ENCODE assay signal across 16 mouse cellular contexts in genomic region chr7:67716213-67716878, GRCm38 (mm10). TPM values are rescaled to one million over a fixed set of nuclear protein-coding genes. Genes with fewer than 3 reads are reported as not detected.
A peak's percentile ranks its signal among the peaks of the same experiment; 100 is the strongest.
DNase-seq lines count a peak whose midpoint lies in the region; ATAC-seq lines count a peak whose summit lies in the region.
"Had no signal": no experiment of that assay in that cellular context is flagged by ENCODE, and none has a peak within 500 bp of the region (broad histone marks: within the 10 kb centered on the region; RNA-seq: fewer than 3 reads in every experiment).

No protein-coding gene starts in this region.

- no peak overlapping the region for H3K4me2 ChIP-seq in midbrain, embryonic 14.5 days (ENCODE audit: low read length)
- H3K4me2 ChIP-seq in hindbrain, embryonic 16.5 days (ENCODE audit: low read length), result no peak overlapping the region
- H3K4me2 ChIP-seq in stomach, embryonic 16.5 days (ENCODE audit: low read depth, low read length), result no peak overlapping the region
- H3K4me2 ChIP-seq: limb, embryonic 15.5 days; neural tube, embryonic 15.5 days had no signal

- H3K27me3 ChIP-seq in heart, embryonic 10.5 days (ENCODE audit: insufficient read depth, poor library complexity, severe bottlenecking), result no peaks in the 10 kb centered on the region
- no peaks in the 10 kb centered on the region for H3K27me3 ChIP-seq in midbrain, embryonic 10.5 days (ENCODE audit: low read depth, poor library complexity, severe bottlenecking)
- no peaks in the 10 kb centered on the region for H3K27me3 ChIP-seq in midbrain, embryonic 14.5 days (ENCODE audit: control insufficient read depth, insufficient read depth, low read length)
- H3K27me3 ChIP-seq in hindbrain, embryonic 16.5 days (replicated peaks; ENCODE audit: control insufficient read depth, insufficient read depth, low read length), result no peaks in the 10 kb centered on the region
- H3K27me3 ChIP-seq in stomach, embryonic 16.5 days (ENCODE audit: control insufficient read depth, insufficient read depth, low read length), result no peaks in the 10 kb centered on the region
- H3K27me3 ChIP-seq: limb, embryonic 15.5 days; neural tube, embryonic 15.5 days had no signal

- H3K36me3 ChIP-seq in heart, embryonic 10.5 days, result peaks cover 40% of the 10 kb centered on the region
- peaks cover 74% of the 10 kb centered on the region for H3K36me3 ChIP-seq in midbrain, embryonic 10.5 days
- H3K36me3 ChIP-seq in midbrain, embryonic 14.5 days (ENCODE audit: control insufficient read depth, insufficient read depth, low read length), result peaks cover 3% of the 10 kb centered on the region; the same call in 1 of the 2 replicates
- H3K36me3 ChIP-seq in hindbrain, embryonic 16.5 days (ENCODE audit: control insufficient read depth, insufficient read depth, low read length), result 0 out of 2 replicates have a peak, but pooled peaks cover 2% of the 10 kb centered on the region
- peaks cover 15% of the 10 kb centered on the region for H3K36me3 ChIP-seq in stomach, embryonic 16.5 days (ENCODE audit: control insufficient read depth, insufficient read depth, low read length)
- H3K36me3 ChIP-seq: neural tube, embryonic 15.5 days had no signal

- H3K9me3 ChIP-seq in heart, embryonic 10.5 days, result no peaks in the 10 kb centered on the region
- no peaks in the 10 kb centered on the region for H3K9me3 ChIP-seq in midbrain, embryonic 10.5 days (replicated peaks)
- H3K9me3 ChIP-seq in midbrain, embryonic 14.5 days (ENCODE audit: control insufficient read depth, low read length), result peaks cover 7% of the 10 kb centered on the region; the same call in 1 of the 2 replicates
- H3K9me3 ChIP-seq in hindbrain, embryonic 16.5 days (ENCODE audit: control insufficient read depth, low read length), result 0 out of 2 replicates have a peak, but pooled peaks cover 4% of the 10 kb centered on the region
- no peaks in the 10 kb centered on the region for H3K9me3 ChIP-seq in stomach, embryonic 16.5 days (replicated peaks; ENCODE audit: control insufficient read depth, low read length)
- H3K9me3 ChIP-seq: limb, embryonic 15.5 days; neural tube, embryonic 15.5 days had no signal

- H3K4me1 ChIP-seq in heart, embryonic 10.5 days, result peaks cover 46% of the 10 kb centered on the region
- peaks cover 22% of the 10 kb centered on the region for H3K4me1 ChIP-seq in midbrain, embryonic 10.5 days
- H3K4me1 ChIP-seq in midbrain, embryonic 14.5 days (ENCODE audit: control insufficient read depth, insufficient read depth, low read length), result peaks cover 11% of the 10 kb centered on the region
- peaks cover 7% of the 10 kb centered on the region for H3K4me1 ChIP-seq in hindbrain, embryonic 16.5 days (ENCODE audit: control insufficient read depth, insufficient read depth, low read depth, low read length)
- peaks cover 6% of the 10 kb centered on the region; the same call in 1 of the 2 replicates for H3K4me1 ChIP-seq in stomach, embryonic 16.5 days (ENCODE audit: control insufficient read depth, insufficient read depth, low read length)
- H3K4me1 ChIP-seq: limb, embryonic 15.5 days had no signal

- WGBS in heart, embryonic 10.5 days, result 81% methylated on average over 11 of the region's 11 CpGs
- 84% methylated on average over 11 of the region's 11 CpGs for WGBS in midbrain, embryonic 10.5 days
- WGBS in midbrain, embryonic 14.5 days, result 74% methylated on average over 11 of the region's 11 CpGs
- 53% methylated on average over 10 of the region's 11 CpGs for WGBS in hindbrain, embryonic 16.5 days
- WGBS in stomach, embryonic 16.5 days, result 57% methylated on average over 11 of the region's 11 CpGs

- 0 out of 2 replicates have a peak overlapping the region, but pooled peaks have one; percentile 53 for H3K27ac ChIP-seq in heart, embryonic 10.5 days
- peak overlapping the region; percentile 38 for H3K27ac ChIP-seq in midbrain, embryonic 10.5 days (replicated peaks)
- no peak overlapping the region for H3K27ac ChIP-seq in midbrain, embryonic 14.5 days (replicated peaks; ENCODE audit: low read depth, low read length)
- no peak overlapping the region for H3K27ac ChIP-seq in hindbrain, embryonic 16.5 days (ENCODE audit: low read depth, low read length)
- no peak overlapping the region for H3K27ac ChIP-seq in stomach, embryonic 16.5 days (ENCODE audit: low read length)
- H3K27ac ChIP-seq: limb, embryonic 15.5 days; neural tube, embryonic 15.5 days had no signal

- H3K4me3 ChIP-seq in heart, embryonic 10.5 days, result no peak overlapping the region
- H3K4me3 ChIP-seq in midbrain, embryonic 10.5 days, result no peak overlapping the region
- no peak overlapping the region for H3K4me3 ChIP-seq in midbrain, embryonic 14.5 days (replicated peaks; ENCODE audit: low read depth, low read length)
- no peak overlapping the region for H3K4me3 ChIP-seq in hindbrain, embryonic 16.5 days (ENCODE audit: low read length)
- no peak overlapping the region for H3K4me3 ChIP-seq in stomach, embryonic 16.5 days (replicated peaks; ENCODE audit: low read length)
- H3K4me3 ChIP-seq: left cerebral cortex, adult 2 months; limb, embryonic 15.5 days; neural tube, embryonic 15.5 days had no signal

- no peak for ATAC-seq in midbrain, embryonic 14.5 days (ENCODE audit: low FRiP score, low TSS enrichment)
- ATAC-seq in hindbrain, embryonic 16.5 days, result peak; percentile 26; the same call in 1 of the 2 replicates
- ATAC-seq in stomach, embryonic 16.5 days (ENCODE audit: insufficient read depth, low FRiP score), result peak; percentile 26; the same call in 1 of the 2 replicates

- no peak overlapping the region for H3K9ac ChIP-seq in midbrain, embryonic 14.5 days (replicated peaks; ENCODE audit: low read length)
- no peak overlapping the region for H3K9ac ChIP-seq in hindbrain, embryonic 16.5 days (ENCODE audit: low read depth, low read length)
- no peak overlapping the region for H3K9ac ChIP-seq in stomach, embryonic 16.5 days (ENCODE audit: low read length)
- H3K9ac ChIP-seq: limb, embryonic 15.5 days; neural tube, embryonic 15.5 days had no signal

- DNase-seq in heart, embryonic 10.5 days (ENCODE audit: low spot score), result no peak
- DNase-seq in heart, adult 11 months, result no peak
- no peak for DNase-seq in midbrain, embryonic 10.5 days (ENCODE audit: low spot score)
- no peak for DNase-seq in midbrain, embryonic 14.5 days
- no peak for DNase-seq in adipocyte (ENCODE audit: low spot score)
- DNase-seq in kidney, postnatal 25 days, result no peak
- DNase-seq: cerebellum, postnatal 36 days; gastrocnemius, postnatal 36 days; heart, postnatal 4 days; kidney, postnatal 4 days; thymus, postnatal 4 days had no signal

RNA-seq across cellular contexts. Expression of gene Synm, which starts 43.2 kb away (rescaled TPM):
- 5.1 and 7.1 TPM in 2 replicates for polyA plus RNA-seq in heart, embryonic 10.5 days (2016; fragmentation: Nextera tagmentation; extraction: Ambion mirVana)
- polyA plus RNA-seq in midbrain, embryonic 10.5 days (2016; fragmentation: Nextera tagmentation; extraction: Ambion mirVana), result 0.83 and 1.5 TPM in 2 replicates
- polyA plus RNA-seq in midbrain, embryonic 14.5 days (2014; fragmentation: Nextera tagmentation; extraction: Ambion mirVana), result 2.0 and 2.4 TPM in 2 replicates
- 6.0 and 7.1 TPM in 2 replicates for polyA plus RNA-seq in hindbrain, embryonic 16.5 days (2015; fragmentation: Nextera tagmentation; extraction: Ambion mirVana)
- 8.1 and 9.5 TPM in 2 replicates for polyA plus RNA-seq in stomach, embryonic 16.5 days (2015; fragmentation: Nextera tagmentation; extraction: Ambion mirVana)

Comparison
In these comparisons a context has a peak if more than half of its experiments do, and no peak if none do; other contexts are left out.
1. H3K27ac ChIP-seq: peak in heart, embryonic 10.5 days (single experiment) and midbrain, embryonic 10.5 days (single experiment); none in midbrain, embryonic 14.5 days (single experiment), hindbrain, embryonic 16.5 days (single experiment) and stomach, embryonic 16.5 days (single experiment).